Mouse (Mus musculus) hindbrain, embryonic 12.5 days (tissue): Measurements from ENCODE around the gene Ptprn2. TPM values are rescaled to one million over a fixed set of nuclear protein-coding genes. Genes with fewer than 3 reads are reported as not detected.
A peak's percentile ranks its signal among the peaks of the same experiment; 100 is the strongest.

Experiments
- ATAC-seq: fragments of 200-750 bp; cut with Nextera tagmentation; 2 replicates; pipeline ENCODE4 v1.8.0; 2017; ENCODE audit warnings: moderate TSS enrichment; ENCODE audit not compliant: low FRiP score
- H3K27ac ChIP-seq: fragments of 300-500 bp; sonication (generic); 2 replicates; pipeline ENCODE4 v1.5.1; 2016; ENCODE audit warnings: mild to moderate bottlenecking
- H3K27me3 ChIP-seq: fragments of 300-500 bp; sonication (generic); 2 replicates; pipeline ENCODE4 v1.6.1; 2016; ENCODE audit warnings: mild to moderate bottlenecking
- H3K36me3 ChIP-seq: fragments of 300-500 bp; sonication (generic); 2 replicates; pipeline ENCODE4 v1.6.1; 2016; ENCODE audit warnings: mild to moderate bottlenecking
- H3K4me1 ChIP-seq: fragments of 300-500 bp; sonication (generic); 2 replicates; pipeline ENCODE4 v1.6.1; 2016
- H3K4me2 ChIP-seq: fragments of 300-500 bp; sonication (generic); replicated peaks from 2 replicates; pipeline ENCODE4 v1.6.1; 2016; ENCODE audit warnings: mild to moderate bottlenecking
- H3K4me3 ChIP-seq: fragments of 300-500 bp; sonication (generic); 2 replicates; pipeline ENCODE4 v1.5.1; 2016; ENCODE audit warnings: mild to moderate bottlenecking
- H3K9ac ChIP-seq: fragments of 300-500 bp; sonication (generic); 2 replicates; pipeline ENCODE4 v1.6.1; 2016; ENCODE audit warnings: mild to moderate bottlenecking, moderate library complexity
- H3K9me3 ChIP-seq: fragments of 300-500 bp; sonication (generic); replicated peaks from 2 replicates; pipeline ENCODE4 v1.6.1; 2016; ENCODE audit warnings: mild to moderate bottlenecking
- WGBS: fragments of 180-500 bp; shearing (Covaris S2); methylation state at CpG from one replicate; pipeline ENCODE4 v1.1.7; 2016; 5-methylcytosine and 5-hydroxymethylcytosine counted together
- polyA plus RNA-seq: library from polyadenylated mRNA; unstranded; fragments of >200 nt; fragmentation: Nextera tagmentation; extraction: Ambion mirVana; gene quantifications from 2 replicates; pipeline ENCODE4 v1.2.1, GENCODE M21; 2016

Gene Ptprn2
- 6.2 and 7.5 TPM in 2 replicates for polyA plus RNA-seq

DNA sequence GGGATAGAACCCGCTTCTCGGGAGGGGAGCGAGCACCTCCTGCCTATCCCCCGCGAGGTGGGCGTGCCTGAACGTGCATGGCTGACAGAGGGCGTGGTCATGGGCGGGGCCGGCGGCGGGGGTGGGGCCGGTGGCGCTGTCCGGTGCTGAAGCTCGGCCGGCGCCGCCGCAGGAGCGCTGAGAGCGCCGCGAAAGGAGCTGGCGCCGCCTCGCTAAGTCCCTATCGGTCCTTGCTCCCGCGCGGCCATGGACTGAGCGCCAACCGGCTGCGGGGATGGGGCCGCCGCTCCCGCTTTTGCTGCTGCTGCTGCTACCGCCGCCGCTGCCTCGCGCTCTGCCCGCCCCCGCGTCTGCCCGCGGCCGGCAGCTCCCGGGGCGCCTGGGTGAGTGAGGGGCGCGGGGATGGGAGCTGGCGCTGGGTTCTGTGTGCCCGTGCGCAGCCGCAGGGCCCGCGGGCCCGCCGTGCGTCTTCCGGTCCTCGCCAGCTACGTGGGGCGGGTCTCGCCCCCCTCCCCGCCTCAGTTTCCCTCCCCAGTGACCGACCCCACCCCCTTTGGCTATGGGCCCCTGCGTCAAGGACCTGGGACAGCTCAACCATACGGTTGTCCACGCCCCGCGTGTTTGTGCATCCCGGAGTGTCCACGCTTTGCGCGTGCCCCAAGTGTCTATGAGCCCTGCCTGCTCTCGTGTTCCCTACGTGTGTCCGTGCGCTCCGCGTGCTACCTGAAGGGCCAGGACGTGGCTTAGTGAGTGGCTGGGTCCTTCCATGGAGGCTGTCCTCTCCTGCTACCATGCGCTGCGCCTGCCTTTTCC lies at the start of gene Ptprn2:
Gene Ptprn2, plus strand, starts transcription at position 130 of the 813 bp plus-strand sequence.
- WGBS = under 1% methylated on average over 84 of the region's 86 CpGs
- H3K9me3 ChIP-seq = no peaks in the 10 kb centered on the region
- peak within 1 kb of the TSS; percentile 83 for H3K9ac ChIP-seq
- peak within 1 kb of the TSS; percentile 69 for H3K4me3 ChIP-seq
- peaks cover 6% of the 10 kb centered on the region for H3K4me1 ChIP-seq
- ATAC-seq = peak; percentile 92
- peak within 1 kb of the TSS; percentile 95 for H3K4me2 ChIP-seq
- H3K27me3 ChIP-seq = peaks cover 24% of the 10 kb centered on the region; the same call in 1 of the 2 replicates
- no peaks in the 10 kb centered on the region for H3K36me3 ChIP-seq
- H3K27ac ChIP-seq = peak within 1 kb of the TSS; percentile 89

DNA sequence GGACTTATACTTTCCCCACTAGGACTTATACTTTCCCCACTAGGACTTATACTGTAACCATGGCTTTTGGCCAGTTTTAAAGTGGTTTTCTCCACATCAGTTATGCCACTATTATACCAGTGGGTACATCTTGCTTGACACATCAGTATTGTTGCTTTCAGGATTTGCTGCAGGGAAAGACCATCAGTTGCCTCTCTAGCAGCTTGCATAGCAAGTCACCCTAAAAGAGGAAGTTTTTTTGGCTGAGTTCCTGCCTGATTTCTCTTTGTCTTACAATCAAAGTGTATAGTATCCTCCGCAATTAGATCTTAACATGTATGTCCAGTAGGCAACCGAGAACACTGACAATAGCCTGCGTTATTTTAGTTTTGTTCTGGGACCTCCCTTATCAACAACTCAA lies 49.4 kb upstream of the Ptprn2 start:
- 90% methylated on average over 3 of the region's 3 CpGs for WGBS
- ATAC-seq = no peak

DNA sequence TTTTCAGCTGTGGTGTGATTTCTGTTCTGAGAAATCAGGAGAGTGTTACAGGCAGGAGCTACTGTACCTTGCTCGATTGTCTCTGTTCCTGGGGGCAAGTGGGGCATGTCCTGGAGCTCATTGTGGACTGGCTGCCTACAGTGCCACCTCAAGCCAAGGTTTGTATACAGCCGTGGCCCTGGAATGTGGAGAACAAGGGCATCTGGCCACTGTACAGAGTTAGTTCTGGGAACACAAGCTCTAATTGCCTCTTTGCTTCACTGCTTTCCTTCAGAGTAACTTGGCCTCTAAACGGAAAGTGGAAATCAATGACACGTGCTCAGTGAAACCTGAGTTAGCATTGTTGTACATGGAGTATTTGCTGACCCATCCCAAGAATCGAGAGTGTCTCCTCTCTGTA lies 46.9 kb upstream of the Ptprn2 start:
- no peak overlapping the region for H3K27ac ChIP-seq
- H3K27me3 ChIP-seq = no peaks in the 10 kb centered on the region
- no peaks in the 10 kb centered on the region for H3K9me3 ChIP-seq
- H3K36me3 ChIP-seq = peaks cover 18% of the 10 kb centered on the region
- H3K4me2 ChIP-seq = no peak overlapping the region
- no peaks in the 10 kb centered on the region for H3K4me1 ChIP-seq
- H3K4me3 ChIP-seq = no peak overlapping the region
- no peak overlapping the region for H3K9ac ChIP-seq
- no peak for ATAC-seq
- 89% methylated on average over 5 of the region's 5 CpGs for WGBS

More for the DNA sequence above, 49.4 kb upstream of the Ptprn2 start:
- peaks cover 18% of the 10 kb centered on the region for H3K36me3 ChIP-seq
- H3K27me3 ChIP-seq = no peaks in the 10 kb centered on the region
- H3K4me2 ChIP-seq = no peak overlapping the region
- no peak overlapping the region for H3K9ac ChIP-seq
- no peaks in the 10 kb centered on the region for H3K9me3 ChIP-seq
- no peaks in the 10 kb centered on the region for H3K4me1 ChIP-seq
- H3K27ac ChIP-seq = no peak overlapping the region
- H3K4me3 ChIP-seq = no peak overlapping the region

DNA sequence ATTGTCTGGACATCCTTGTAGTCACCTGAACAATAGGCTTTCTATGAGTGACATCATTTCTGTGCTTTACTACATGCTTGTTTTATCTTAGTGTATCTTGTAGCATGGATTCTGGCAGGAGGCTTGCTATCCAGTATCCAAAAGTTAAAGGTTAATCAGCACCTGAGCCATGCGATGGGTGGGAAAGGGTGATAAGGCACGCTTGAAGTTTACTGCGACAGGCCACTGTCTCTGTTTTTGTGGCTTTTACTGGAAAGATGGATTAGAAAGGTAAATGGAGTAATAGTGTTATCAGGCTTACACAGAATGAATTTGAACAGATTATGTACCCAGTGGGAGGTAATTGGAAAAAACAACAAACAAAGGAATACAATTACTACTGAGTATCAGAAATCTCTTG lies 43.3 kb upstream of the Ptprn2 start:
- H3K9ac ChIP-seq = no peak overlapping the region
- ATAC-seq = no peak
- peaks cover 32% of the 10 kb centered on the region for H3K36me3 ChIP-seq
- no peak overlapping the region for H3K4me2 ChIP-seq
- no peaks in the 10 kb centered on the region for H3K4me1 ChIP-seq
- H3K4me3 ChIP-seq = no peak overlapping the region
- no peak overlapping the region for H3K27ac ChIP-seq
- WGBS = 94% methylated on average over 3 of the region's 3 CpGs
- no peaks in the 10 kb centered on the region for H3K27me3 ChIP-seq
- no peaks in the 10 kb centered on the region for H3K9me3 ChIP-seq

DNA sequence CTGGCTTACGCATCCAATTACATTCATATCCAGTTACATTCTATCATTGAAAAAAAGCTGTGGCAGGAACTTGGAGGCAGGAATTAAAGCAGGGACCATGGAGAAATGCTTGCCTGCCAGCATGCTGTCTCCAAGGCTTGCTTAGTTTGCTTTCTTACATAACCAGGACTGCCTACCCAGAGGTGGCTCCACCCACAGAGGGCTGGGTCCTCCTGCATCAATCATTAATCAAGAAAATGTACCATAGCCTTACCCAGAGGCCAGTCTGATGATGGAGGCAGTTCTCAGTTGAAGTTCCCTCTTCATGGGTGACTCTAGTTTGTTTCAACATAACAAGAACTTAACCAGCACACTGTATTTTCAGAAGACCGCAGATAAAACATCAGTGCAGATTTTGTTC lies 36.0 kb upstream of the Ptprn2 start:
- no peak overlapping the region for H3K27ac ChIP-seq

DNA sequence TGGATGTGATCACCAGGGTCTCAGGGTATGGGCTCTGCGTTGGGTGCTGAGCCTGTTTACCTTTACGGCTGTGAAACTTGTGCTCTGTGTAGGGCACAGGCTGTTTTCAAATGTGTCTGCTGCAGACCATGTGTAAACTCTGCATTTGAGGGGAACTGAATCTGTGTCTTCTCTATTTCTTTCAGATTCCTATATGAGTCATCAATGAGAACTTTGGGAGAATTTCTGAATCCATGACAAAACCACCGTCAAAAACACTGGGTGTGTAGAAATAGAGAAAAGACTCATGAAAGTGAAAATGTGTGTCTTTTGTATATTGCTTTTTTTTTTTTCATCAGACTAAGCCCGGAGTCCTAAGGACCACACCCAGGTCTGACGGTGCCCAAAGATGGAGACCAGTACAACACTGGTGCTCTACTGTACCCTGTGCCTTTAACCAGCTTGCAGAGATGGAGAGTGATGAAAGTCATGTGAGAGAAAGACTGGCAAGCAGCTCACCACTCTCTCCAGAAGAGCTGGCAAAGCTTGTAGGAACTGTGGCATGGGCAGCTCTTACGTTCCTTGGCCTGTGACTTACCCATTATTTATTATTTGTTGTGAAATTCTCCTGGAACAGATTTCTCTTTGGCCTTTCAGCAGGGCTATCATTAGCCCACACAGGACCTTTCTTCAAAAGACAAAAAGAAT lies 25.0 kb upstream of the Ptprn2 start:
- Histone ChIP-seq H3K9me3 (no peaks in the 10 kb centered on the region), H3K36me3 (peaks cover 11% of the 10 kb centered on the region; the same call in 1 of the 2 replicates), H3K27ac (no peak overlapping the region), H3K9ac (no peak overlapping the region), H3K4me2 (no peak overlapping the region), H3K27me3 (no peaks in the 10 kb centered on the region), H3K4me1 (no peaks in the 10 kb centered on the region), H3K4me3 (no peak overlapping the region)
- no peak for ATAC-seq
- WGBS = 96% methylated on average over 6 of the region's 6 CpGs

More for the DNA sequence above, 36.0 kb upstream of the Ptprn2 start:
- no peaks in the 10 kb centered on the region for H3K9me3 ChIP-seq
- H3K9ac ChIP-seq = no peak overlapping the region
- no peak for ATAC-seq
- H3K4me2 ChIP-seq = no peak overlapping the region
- no peaks in the 10 kb centered on the region for H3K4me1 ChIP-seq
- H3K36me3 ChIP-seq = peaks cover 27% of the 10 kb centered on the region
- H3K4me3 ChIP-seq = no peak overlapping the region
- WGBS = 95% methylated on average over 2 of the region's 2 CpGs
- no peaks in the 10 kb centered on the region for H3K27me3 ChIP-seq

DNA sequence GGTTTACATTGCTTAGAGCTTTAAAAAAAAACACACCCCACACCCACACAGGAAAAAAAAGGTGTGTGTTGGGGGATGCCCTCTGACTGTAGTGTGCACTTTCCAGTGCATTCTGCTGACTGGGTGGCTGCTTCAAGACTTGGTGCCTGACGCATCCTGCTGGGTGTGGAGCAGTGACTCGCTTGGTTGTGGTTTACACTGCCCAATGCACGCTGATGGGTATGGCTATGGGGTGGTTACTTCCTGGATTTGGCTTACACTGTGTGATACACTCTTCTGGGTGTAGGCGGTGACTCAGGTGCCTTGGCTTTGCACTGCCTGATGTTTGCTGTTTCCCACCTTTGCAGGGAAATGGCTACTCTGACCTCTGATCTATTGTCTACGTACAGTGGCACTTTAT lies 18.5 kb upstream of the Ptprn2 start:
- H3K9ac ChIP-seq = no peak overlapping the region
- H3K27ac ChIP-seq = no peak overlapping the region
- no peaks in the 10 kb centered on the region for H3K4me1 ChIP-seq
- WGBS = 94% methylated on average over 5 of the region's 5 CpGs
- no peaks in the 10 kb centered on the region for H3K27me3 ChIP-seq
- H3K4me3 ChIP-seq = no peak overlapping the region
- no peaks in the 10 kb centered on the region for H3K9me3 ChIP-seq
- H3K4me2 ChIP-seq = no peak overlapping the region
- no peaks in the 10 kb centered on the region for H3K36me3 ChIP-seq
- no peak for ATAC-seq

DNA sequence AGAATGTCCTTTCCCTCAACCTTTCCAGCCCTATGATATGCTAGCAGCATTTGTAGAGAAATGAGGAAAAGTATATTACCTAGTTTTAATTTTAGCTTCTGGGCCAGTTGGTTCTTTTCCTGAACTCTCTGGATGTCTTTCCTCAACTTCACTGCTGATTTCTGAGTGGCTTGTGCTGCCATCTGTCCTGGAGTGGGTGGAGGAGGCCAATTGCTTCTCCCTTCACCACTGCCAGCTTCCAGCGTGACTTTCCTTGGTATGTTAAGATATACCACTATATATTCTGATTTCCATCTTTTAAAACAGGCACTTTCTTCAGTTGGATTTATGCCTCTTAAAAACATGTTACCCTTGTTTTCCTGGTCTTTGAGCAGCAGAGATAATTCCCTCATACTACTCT lies 17.2 kb upstream of the Ptprn2 start:
- no peak for ATAC-seq
- whole genome bisulfite sequencing = 94% methylated on average over 1 of the region's 1 CpGs
- no peak overlapping the region for H3K27ac ChIP-seq
- no peak overlapping the region for H3K4me2 ChIP-seq
- no peaks in the 10 kb centered on the region for H3K4me1 ChIP-seq
- no peaks in the 10 kb centered on the region for H3K27me3 ChIP-seq
- H3K4me3 ChIP-seq = no peak overlapping the region
- no peak overlapping the region for H3K9ac ChIP-seq
- no peaks in the 10 kb centered on the region for H3K9me3 ChIP-seq
- no peaks in the 10 kb centered on the region for H3K36me3 ChIP-seq

DNA sequence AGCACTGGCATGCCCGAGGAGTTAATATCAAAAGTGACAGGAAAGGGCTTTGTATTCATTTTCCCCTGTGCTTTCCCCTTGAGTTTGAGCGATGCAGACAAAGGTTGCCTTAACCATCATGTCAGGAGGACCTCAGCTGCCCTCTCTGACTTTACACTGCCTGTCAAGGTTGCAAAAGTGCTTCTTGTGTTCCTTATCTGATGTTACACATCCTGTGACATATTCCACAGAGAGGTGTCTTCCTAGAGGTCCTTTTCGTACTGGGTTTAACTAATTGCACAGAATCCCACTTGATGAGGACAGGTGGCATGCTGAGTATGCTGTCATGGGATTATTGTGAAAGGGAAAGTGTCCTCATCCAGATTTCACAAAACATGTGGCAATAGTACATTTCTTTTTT lies 16.4 kb upstream of the Ptprn2 start:
- ATAC-seq = no peak
- Histone ChIP-seq H3K36me3 (no peaks in the 10 kb centered on the region), H3K9ac (no peak overlapping the region), H3K27ac (no peak overlapping the region), H3K4me1 (no peaks in the 10 kb centered on the region), H3K27me3 (no peaks in the 10 kb centered on the region), H3K4me3 (no peak overlapping the region), H3K4me2 (no peak overlapping the region), H3K9me3 (no peaks in the 10 kb centered on the region)
- 90% methylated on average over 3 of the region's 3 CpGs for WGBS

DNA sequence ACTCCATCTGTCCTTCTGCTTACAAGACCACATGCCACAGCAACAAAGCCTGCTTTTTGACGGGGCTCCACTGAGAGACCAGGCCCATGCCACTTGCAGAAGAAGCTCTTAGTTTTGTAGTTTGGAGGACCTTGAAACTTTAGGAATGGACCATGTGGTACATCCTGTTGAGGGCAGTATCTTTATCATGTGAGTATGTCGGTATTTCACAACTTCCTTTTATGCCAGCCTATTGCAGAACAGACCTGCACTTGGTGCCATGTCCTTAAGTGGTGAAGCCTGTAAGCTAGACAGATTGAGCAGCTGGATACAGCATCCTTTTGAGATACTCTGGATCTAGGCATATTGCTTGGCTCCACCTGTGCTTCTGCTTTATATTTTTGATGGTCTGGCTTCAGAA lies 12.3 kb upstream of the Ptprn2 start:
- no peaks in the 10 kb centered on the region for H3K9me3 ChIP-seq
- H3K4me3 ChIP-seq = no peak overlapping the region
- 96% methylated on average over 2 of the region's 2 CpGs for WGBS
- no peaks in the 10 kb centered on the region for H3K27me3 ChIP-seq
- H3K9ac ChIP-seq = no peak overlapping the region
- no peak overlapping the region for H3K4me2 ChIP-seq
- no peak for ATAC-seq
- H3K36me3 ChIP-seq = no peaks in the 10 kb centered on the region
- H3K27ac ChIP-seq = no peak overlapping the region
- no peaks in the 10 kb centered on the region for H3K4me1 ChIP-seq

DNA sequence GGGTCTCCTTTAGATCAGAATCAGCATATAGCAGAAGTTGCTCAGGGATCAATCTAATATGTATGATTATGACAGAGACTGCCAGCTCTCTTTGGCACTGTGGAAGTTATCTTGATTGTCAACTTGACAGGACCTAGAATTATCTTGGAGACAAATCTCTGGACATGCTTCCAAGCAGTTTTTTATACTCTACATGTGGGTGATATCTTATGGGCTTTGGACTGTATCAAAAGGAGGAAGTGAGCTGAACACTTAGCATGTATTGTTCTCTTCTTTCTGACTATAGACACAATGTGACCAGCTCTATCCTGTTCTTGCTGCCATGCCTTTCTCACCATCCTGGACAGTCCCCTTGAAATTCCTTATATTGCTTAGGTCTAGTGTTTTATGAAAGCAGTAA lies 11.8 kb upstream of the Ptprn2 start:
- Histone ChIP-seq H3K4me2 (no peak overlapping the region), H3K9ac (no peak overlapping the region), H3K4me1 (no peaks in the 10 kb centered on the region), H3K36me3 (no peaks in the 10 kb centered on the region), H3K27me3 (no peaks in the 10 kb centered on the region), H3K4me3 (no peak overlapping the region), H3K27ac (no peak overlapping the region), H3K9me3 (no peaks in the 10 kb centered on the region)
- no peak for ATAC-seq

DNA sequence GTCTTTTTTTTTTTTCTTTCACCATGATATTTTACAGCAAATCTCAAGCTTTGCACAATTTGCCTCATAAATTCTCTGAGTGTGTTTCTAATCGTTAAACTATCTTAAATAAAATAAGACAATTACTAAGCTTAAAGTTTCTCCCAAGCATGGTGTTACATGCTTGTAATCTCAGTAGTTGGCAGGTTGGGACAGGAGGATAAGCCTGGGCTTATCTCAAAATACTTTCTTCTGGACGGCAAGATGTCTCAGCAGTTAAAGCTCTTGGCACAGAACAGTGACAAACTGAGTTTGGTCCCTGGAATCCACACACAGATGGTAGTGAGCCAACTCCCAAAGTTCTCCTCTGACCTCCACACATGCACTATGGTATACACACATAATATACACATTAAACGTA lies 10.8 kb upstream of the Ptprn2 start:
- no peaks in the 10 kb centered on the region for H3K36me3 ChIP-seq
- WGBS = 82% methylated on average over 3 of the region's 3 CpGs
- H3K27ac ChIP-seq = no peak overlapping the region
- H3K9me3 ChIP-seq = no peaks in the 10 kb centered on the region
- H3K9ac ChIP-seq = no peak overlapping the region
- H3K4me3 ChIP-seq = no peak overlapping the region
- H3K4me1 ChIP-seq = no peaks in the 10 kb centered on the region
- H3K4me2 ChIP-seq = no peak overlapping the region
- no peak for ATAC-seq
- no peaks in the 10 kb centered on the region for H3K27me3 ChIP-seq

DNA sequence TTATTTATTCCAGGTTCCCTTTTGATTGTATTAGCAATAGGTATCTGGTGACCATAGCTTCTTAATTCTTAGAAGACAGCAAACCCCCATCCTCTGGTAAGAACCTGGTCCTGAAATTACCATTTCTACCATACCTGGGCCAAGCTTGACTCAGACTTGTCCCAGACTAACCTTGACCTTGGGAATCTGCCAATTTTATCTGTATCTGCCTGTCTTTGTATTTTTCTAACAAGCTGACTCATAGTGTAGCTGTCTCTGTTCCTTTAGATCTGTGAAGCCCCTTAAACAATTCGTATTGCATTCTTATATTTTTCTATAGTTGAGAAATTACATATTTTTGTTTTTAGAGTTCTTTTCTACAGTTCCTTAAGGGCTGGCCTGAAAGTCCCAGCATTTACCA lies 6.7 kb upstream of the Ptprn2 start:
- WGBS = 63% methylated on average over 1 of the region's 1 CpGs

More for the DNA sequence above, 6.7 kb upstream of the Ptprn2 start:
- no peak overlapping the region for H3K9ac ChIP-seq
- no peak for ATAC-seq
- no peak overlapping the region for H3K27ac ChIP-seq
- H3K4me2 ChIP-seq = no peak overlapping the region
- no peaks in the 10 kb centered on the region for H3K4me1 ChIP-seq
- H3K27me3 ChIP-seq = 0 out of 2 replicates have a peak, but pooled peaks cover 2% of the 10 kb centered on the region
- no peaks in the 10 kb centered on the region for H3K9me3 ChIP-seq
- H3K36me3 ChIP-seq = no peaks in the 10 kb centered on the region
- H3K4me3 ChIP-seq = no peak overlapping the region
